Mouse (Mus musculus) MEL (cell line): ENCODE data around the gene Btd.

ENCODE experiments used
- CTCF ChIP-seq, 3 experiments: IDR thresholded peaks in 2 of 3; conservative IDR thresholded peaks in 1 of 3; 2 replicates each; pipeline ENCODE4 v1.5.1; 2011 to 2012; ENCODE audit warnings: low read length in 3 of 3, low read depth in 2 of 3, mild to moderate bottlenecking in 2 of 3, improper control_type of control experiment in 1 of 3, inconsistent platforms in 1 of 3, mixed read lengths in 1 of 3, moderate library complexity in 1 of 3; ENCODE audit not compliant: control insufficient read depth in 1 of 3, insufficient read depth in 1 of 3, poor library complexity in 1 of 3, severe bottlenecking in 1 of 3
- EP300 ChIP-seq, 2 experiments: IDR thresholded peaks; 2 replicates each; pipeline ENCODE4 v1.6.1; 2011; ENCODE audit warnings: improper control_type of control experiment in 2 of 2, low read length in 2 of 2, low read depth in 1 of 2, mild to moderate bottlenecking in 1 of 2
- GATA1 ChIP-seq: IDR thresholded peaks from 2 replicates; pipeline ENCODE4 v1.6.1; 2011; ENCODE audit warnings: low read depth, low read length, improper control_type of control experiment
- HCFC1 ChIP-seq: IDR thresholded peaks from 2 replicates; pipeline ENCODE4 v1.6.1; 2012; ENCODE audit warnings: low read depth, mild to moderate bottlenecking, inconsistent platforms, low read length, improper control_type of control experiment, moderate library complexity
- MAFK ChIP-seq: IDR thresholded peaks from 2 replicates; pipeline ENCODE4 v1.6.1; 2011; ENCODE audit warnings: low read depth, mild to moderate bottlenecking, low read length, improper control_type of control experiment, borderline replicate concordance
- MAZ ChIP-seq: IDR thresholded peaks from 2 replicates; pipeline ENCODE4 v1.6.1; 2012; ENCODE audit warnings: low read depth, mild to moderate bottlenecking, inconsistent platforms, low read length, improper control_type of control experiment
- NRF1 ChIP-seq: IDR thresholded peaks from 2 replicates; pipeline ENCODE4 v1.6.1; 2014; ENCODE audit warnings: low read depth, mild to moderate bottlenecking, inconsistent platforms, low read length, improper control_type of control experiment, moderate library complexity; ENCODE audit not compliant: poor library complexity, insufficient read depth, severe bottlenecking
- POLR2A ChIP-seq, 2 experiments: IDR thresholded peaks; 2 replicates each; pipeline ENCODE4 v1.6.1; 2011 to 2012; ENCODE audit warnings: low read length in 2 of 2, mild to moderate bottlenecking in 2 of 2, control low read depth in 1 of 2, improper control_type of control experiment in 1 of 2, low read depth in 1 of 2, moderate library complexity in 1 of 2; ENCODE audit not compliant: control insufficient read depth in 1 of 2, insufficient read depth in 1 of 2, poor library complexity in 1 of 2
- POLR2AphosphoS2 ChIP-seq: IDR thresholded peaks from 2 replicates; pipeline ENCODE4 v1.6.1; 2011; ENCODE audit warnings: low read length, improper control_type of control experiment
- TCF12 ChIP-seq: IDR thresholded peaks from 2 replicates; pipeline ENCODE4 v1.6.1; 2014; ENCODE audit warnings: low read depth, mild to moderate bottlenecking, inconsistent platforms, low read length, improper control_type of control experiment, moderate library complexity
- USF1 ChIP-seq: IDR thresholded peaks from 2 replicates; pipeline ENCODE4 v1.6.1; 2014; ENCODE audit warnings: low read depth, mild to moderate bottlenecking, inconsistent platforms, low read length, improper control_type of control experiment, moderate library complexity
- ZKSCAN1 ChIP-seq: IDR thresholded peaks from 2 replicates; pipeline ENCODE4 v1.6.1; 2012; ENCODE audit warnings: low read depth, mild to moderate bottlenecking, inconsistent platforms, low read length, improper control_type of control experiment, moderate library complexity

GRCm38 (mm10) chr14:31696206-31696984 lies 55.6 kb downstream of the Btd start:
- TF ChIP-seq EP300 (IDR thresholded peaks at IDR 0.05; ENCODE audit: low read depth in 1 of 2, low read length in 2 of 2) (no peak), CTCF (IDR thresholded peaks at IDR 0.05 in 2 of 3, conservative IDR thresholded peaks at IDR 0.05 in 1 of 3; ENCODE audit: control insufficient read depth in 1 of 3, insufficient read depth in 1 of 3, low read depth in 2 of 3, low read length in 3 of 3, poor library complexity in 1 of 3, severe bottlenecking in 1 of 3) (no peak), ZKSCAN1 (no peak), MAZ (no peak), USF1 (no peak), NRF1 (no peak), GATA1 (no peak), TCF12 (no peak), POLR2AphosphoS2 (no peak; the same call in 1 of the 2 replicates), POLR2A (IDR thresholded peaks at IDR 0.05; ENCODE audit: control insufficient read depth in 1 of 2, insufficient read depth in 1 of 2, low read depth in 1 of 2, low read length in 2 of 2, poor library complexity in 1 of 2) (no peak), MAFK (no peak), HCFC1 (no peak)
